Mouse (Mus musculus): ENCODE measurements at regions not wholly inside any gene's neighbourhood (a gene's known extent, or its start where the extent isn't known, plus 50 kb on each side); places are given as distances from the start of the nearest gene placed in this dataset.

DNA sequence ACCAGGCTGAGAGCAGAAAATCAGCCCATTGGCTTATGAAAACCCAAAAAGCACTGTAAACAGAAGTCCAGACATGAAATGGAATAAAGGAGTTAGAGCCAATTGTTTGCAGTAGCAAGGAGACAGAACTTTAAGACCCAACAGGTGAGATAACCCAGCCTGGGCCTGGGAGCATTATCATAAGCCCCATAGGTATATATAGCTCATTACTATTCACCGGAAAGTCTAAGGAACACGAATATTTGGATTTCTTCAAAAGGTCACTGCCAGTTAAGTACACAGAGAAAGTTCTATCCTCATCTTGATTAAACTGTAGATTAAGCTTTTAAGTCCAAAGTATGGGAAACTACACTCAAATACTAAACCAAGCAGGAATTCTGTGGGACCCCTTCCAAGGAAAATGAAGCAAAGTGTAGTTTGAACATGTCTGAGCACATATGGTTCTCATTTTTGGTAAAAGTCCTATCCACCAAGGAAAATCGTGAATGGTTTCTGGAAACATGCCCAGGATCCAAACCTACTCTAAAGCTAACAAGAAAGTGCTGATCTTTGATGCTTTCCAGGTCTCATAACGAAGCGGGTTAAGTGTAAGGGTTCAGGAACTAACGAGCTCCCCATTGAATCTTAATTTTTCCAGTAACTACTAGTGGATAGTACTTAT, 51.5 kb upstream of the Dmac1 start:
- Histone ChIP-seq H3K4me3 (no peak overlapping the region), H3K4me1 (peaks cover 8% of the 10 kb centered on the region; the same call in 1 of the 2 replicates), H3K9me3 (no peaks in the 10 kb centered on the region), H3K4me2 (no peak overlapping the region), H3K9ac (no peak overlapping the region), H3K27me3 (no peaks in the 10 kb centered on the region), H3K36me3 (no peaks in the 10 kb centered on the region), H3K27ac (peak overlapping the region; percentile 86)
- 17% methylated on average over 6 of the region's 6 CpGs for WGBS
- ATAC-seq (ENCODE audit: insufficient number of reproducible peaks, insufficient read depth, low FRiP score, low TSS enrichment, low read depth) = 0 out of 2 replicates have a peak, but pooled peaks have one; percentile 59

All from embryonic facial prominence, embryonic 13.5 days (tissue).